Mouse (Mus musculus): ENCODE measurements around the gene Ldah. TPM values are rescaled to one million over a fixed set of nuclear protein-coding genes. Genes with fewer than 3 reads are reported as not detected.

The Ldah gene
- polyA plus RNA-seq, 1 experiment from 2014 or later: 49.3 TPM

Other genes starting within 250 kb of the Ldah start
- 0.09 and 0.82 TPM in 2 replicates for gene Apob, start 230.5 kb upstream of the Ldah start, polyA plus RNA-seq (2015; fragmentation: Nextera tagmentation; extraction: Ambion mirVana)
- not detected in 2 replicates for gene Gdf7, start 93.8 kb downstream of the Ldah start, polyA plus RNA-seq (2015; fragmentation: Nextera tagmentation; extraction: Ambion mirVana)
- gene Hs1bp3, start 105.3 kb downstream of the Ldah start, polyA plus RNA-seq (2015; fragmentation: Nextera tagmentation; extraction: Ambion mirVana): 16.2 and 16.3 TPM in 2 replicates

All from lung, embryonic 15.5 days (tissue).